Mouse (Mus musculus) heart, postnatal 0 days (tissue): ENCODE results near the gene Klhl9. TPM values are rescaled to one million over a fixed set of nuclear protein-coding genes. Genes with fewer than 3 reads are reported as not detected.
"Not testable (repeated sequence)": the region's sequence is repeated elsewhere in the genome, so short reads cannot be mapped to it uniquely, and the experiment has no call there.

ENCODE experiments used
- ATAC-seq: fragments of 200-750 bp; cut with Nextera tagmentation; 2 replicates; pipeline ENCODE4 v1.8.0; 2017; ENCODE audit warnings: low read depth, moderate number of reproducible peaks, moderate library complexity; ENCODE audit not compliant: insufficient read depth
- DNase-seq: peaks from one replicate; pipeline ENCODE4 v3.0.0-alpha.2; 2016; ENCODE audit warnings: low spot score
- H3K27ac ChIP-seq: fragments of 300-500 bp; sonication (generic); 2 replicates; pipeline ENCODE4 v1.5.1; 2014; ENCODE audit warnings: low read depth, mild to moderate bottlenecking
- H3K27me3 ChIP-seq: fragments of 300-500 bp; sonication (generic); 2 replicates; pipeline ENCODE4 v1.6.1; 2014; ENCODE audit warnings: low read length, mixed read lengths; ENCODE audit not compliant: control insufficient read depth, insufficient read depth
- H3K36me3 ChIP-seq: fragments of 300-500 bp; sonication (generic); replicated peaks from 2 replicates; pipeline ENCODE4 v1.6.1; 2014; ENCODE audit warnings: low read length, mixed read lengths; ENCODE audit not compliant: control insufficient read depth, insufficient read depth
- H3K4me1 ChIP-seq: fragments of 300-500 bp; sonication (generic); 2 replicates; pipeline ENCODE4 v1.6.1; 2014; ENCODE audit warnings: antibody characterized with exemption; ENCODE audit not compliant: control insufficient read depth, insufficient read depth
- H3K4me2 ChIP-seq: fragments of 300-500 bp; sonication (generic); 2 replicates; pipeline ENCODE4 v1.6.1; 2014; ENCODE audit warnings: low read depth, mild to moderate bottlenecking, low read length, moderate library complexity
- H3K4me3 ChIP-seq: fragments of 300-500 bp; sonication (generic); 2 replicates; pipeline ENCODE4 v1.5.1; 2014; ENCODE audit warnings: low read depth, low read length
- H3K9ac ChIP-seq: fragments of 300-500 bp; sonication (generic); replicated peaks from 2 replicates; pipeline ENCODE4 v1.6.1; 2014; ENCODE audit warnings: low read depth, low read length, mixed read lengths
- H3K9me3 ChIP-seq: fragments of 300-500 bp; sonication (generic); replicated peaks from 2 replicates; pipeline ENCODE4 v1.6.1; 2016; ENCODE audit warnings: low read length; ENCODE audit not compliant: control insufficient read depth
- CTCF ChIP-seq: IDR thresholded peaks from 2 replicates; pipeline ENCODE4 v1.5.1; 2016; ENCODE audit warnings: antibody characterized with exemption, control low read depth, low read depth
- EP300 ChIP-seq: IDR thresholded peaks from 2 replicates; pipeline ENCODE4 v1.6.1; 2016; ENCODE audit warnings: antibody characterized with exemption, low read depth
- WGBS: fragments of 180-500 bp; shearing (Covaris S2); extraction: QIAGEN DNeasy Blood & Tissue Kit; methylation state at CpG from one replicate; pipeline ENCODE4 v1.1.7; 2014; 5-methylcytosine and 5-hydroxymethylcytosine counted together
- polyA plus RNA-seq: library from polyadenylated mRNA; unstranded; fragments of >200 nt; fragmentation: Nextera tagmentation; extraction: Ambion mirVana; gene quantifications from 2 replicates; pipeline ENCODE4 v1.2.1, GENCODE M21; 2015
- total RNA-seq: library from RNA; depleted of rRNA; stranded (reverse); fragments of >200 nt; gene quantifications from 2 replicates; pipeline ENCODE4 v1.2.3, GENCODE M21; 2014; ENCODE audit warnings: low replicate concordance

Gene Klhl9
- total and polyA plus RNA-seq, 2 experiments from 2014 or later = 65.9 to 115 TPM

DNA sequence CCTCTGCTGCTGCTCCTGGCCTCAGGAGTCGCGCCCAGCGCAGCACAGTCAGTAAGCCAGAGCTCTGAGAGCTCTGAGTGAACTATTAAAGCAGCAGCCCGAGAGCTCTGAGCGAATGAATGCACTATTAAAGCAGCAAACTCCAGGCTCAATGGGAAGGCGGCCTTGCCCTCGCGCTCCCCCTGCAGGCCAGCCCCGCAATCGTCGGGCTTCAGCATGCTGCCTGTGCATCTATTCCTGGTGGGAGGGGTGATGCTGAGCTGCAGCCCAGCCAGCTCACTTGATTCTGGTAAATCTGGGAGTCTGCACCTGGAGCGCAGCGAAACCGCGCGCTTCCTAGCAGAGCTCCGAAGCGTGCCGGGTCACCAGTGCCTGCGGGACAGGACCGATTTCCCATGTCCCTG lies 35.4 kb upstream of the Klhl9 start:
- peak; percentile 60 for TF ChIP-seq CTCF
- H3K9me3 ChIP-seq, H3K36me3 ChIP-seq, H3K4me1 ChIP-seq, H3K27me3 ChIP-seq: not testable (repeated sequence)
- Histone ChIP-seq H3K27ac (peak overlapping the region; percentile 89), H3K4me3 (peak overlapping the region; percentile 52), H3K9ac (peak overlapping the region; percentile 61; the same call in 1 of the 2 replicates), H3K4me2 (peak overlapping the region; percentile 58)
- under 1% methylated on average over 18 of the region's 21 CpGs for WGBS
- DNase-seq (peak; percentile 89), ATAC-seq (peak; percentile 100)

GRCm38 (mm10) chr4:88756581-88757513 lies 34.6 kb upstream of the Klhl9 start:
- not testable (repeated sequence) for ATAC-seq, H3K4me1 ChIP-seq, DNase-seq, H3K27me3 ChIP-seq, H3K36me3 ChIP-seq, H3K9me3 ChIP-seq
- Histone ChIP-seq H3K9ac (peak overlapping the region; percentile 61), H3K4me2 (peak overlapping the region; percentile 58), H3K27ac (peak overlapping the region; percentile 89), H3K4me3 (peak overlapping the region; percentile 52)
- 7% methylated on average over 28 of the region's 31 CpGs for WGBS

DNA sequence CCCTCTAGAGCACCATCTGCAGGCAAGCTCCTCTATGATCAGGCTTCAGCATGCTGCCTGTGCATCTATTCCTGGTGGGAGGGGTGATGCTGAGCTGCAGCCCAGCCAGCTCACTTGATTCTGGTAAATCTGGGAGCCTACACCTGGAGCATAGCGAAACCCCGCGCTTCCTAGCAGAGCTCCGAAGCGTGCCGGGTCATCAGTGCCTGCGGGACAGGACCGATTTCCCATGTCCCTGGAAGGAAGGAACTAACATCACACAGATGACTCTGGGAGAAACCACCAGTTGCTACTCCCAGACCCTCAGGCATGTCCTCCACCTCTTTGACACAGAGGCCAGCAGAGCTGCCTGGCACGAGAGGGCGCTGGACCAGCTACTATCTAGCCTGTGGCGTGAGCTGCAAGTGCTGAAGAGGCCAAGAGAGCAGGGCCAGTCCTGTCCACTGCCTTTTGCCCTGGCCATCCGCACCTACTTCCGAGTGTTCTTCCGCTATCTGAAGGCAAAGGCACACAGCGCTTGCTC lies 32.6 kb upstream of the Klhl9 start, which contains the start of gene Gm13271:
Gene Gm13271, plus strand, starts transcription at position 51 of the 523 bp plus-strand sequence.
- not testable (repeated sequence) for DNase-seq, H3K9me3 ChIP-seq, H3K9ac ChIP-seq, H3K27me3 ChIP-seq, H3K36me3 ChIP-seq, H3K4me3 ChIP-seq, H3K27ac ChIP-seq, H3K4me2 ChIP-seq, H3K4me1 ChIP-seq, ATAC-seq
- 71% methylated on average over 14 of the region's 15 CpGs for WGBS

GRCm38 (mm10) chr4:88749926-88750325 lies 27.7 kb upstream of the Klhl9 start:
- no peaks in the 10 kb centered on the region for H3K9me3 ChIP-seq
- TF ChIP-seq EP300 = no peak
- TF ChIP-seq CTCF = no peak
- H3K27me3 ChIP-seq = no peaks in the 10 kb centered on the region
- H3K27ac ChIP-seq = no peak overlapping the region
- no peak overlapping the region for H3K4me3 ChIP-seq
- ATAC-seq (no peak), DNase-seq (no peak)
- no peak overlapping the region for H3K9ac ChIP-seq
- no peak overlapping the region for H3K4me2 ChIP-seq
- 53% methylated on average over 6 of the region's 6 CpGs for WGBS
- H3K4me1 ChIP-seq = no peaks in the 10 kb centered on the region
- H3K36me3 ChIP-seq = no peaks in the 10 kb centered on the region

DNA sequence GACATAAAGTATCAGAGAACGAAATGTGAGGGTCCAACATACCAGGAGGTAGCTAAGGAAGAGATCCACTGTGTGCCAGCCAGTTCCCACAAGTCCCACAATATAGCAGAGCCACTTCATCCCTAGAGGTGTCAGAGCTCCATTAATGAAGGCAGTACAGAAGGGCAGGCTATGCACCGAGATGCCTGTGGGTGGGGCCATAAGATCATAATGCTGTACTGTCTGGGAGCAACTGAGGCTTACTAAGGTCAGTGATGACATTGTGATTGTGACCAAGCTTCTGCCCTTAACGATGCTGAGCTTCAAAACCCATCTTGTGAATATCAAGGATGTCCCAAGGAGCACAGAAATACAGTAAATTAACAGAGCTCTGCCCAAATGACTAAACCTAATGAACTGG lies 21.9 kb upstream of the Klhl9 start:
- no peak for DNase-seq
- Histone ChIP-seq H3K27me3 (no peaks in the 10 kb centered on the region), H3K4me3 (no peak overlapping the region), H3K9ac (no peak overlapping the region), H3K36me3 (no peaks in the 10 kb centered on the region), H3K4me1 (no peaks in the 10 kb centered on the region), H3K9me3 (no peaks in the 10 kb centered on the region), H3K27ac (no peak overlapping the region), H3K4me2 (no peak overlapping the region)
- TF ChIP-seq CTCF = peak; percentile 29
- TF ChIP-seq EP300 = no peak
- no peak for ATAC-seq
- 54% methylated on average over 3 of the region's 3 CpGs for WGBS
